Mouse (Mus musculus) frontal cortex, adult (tissue): Measurements from ENCODE around the gene Tbcb.
"Not testable (repeated sequence)": the region's sequence is repeated elsewhere in the genome, so short reads cannot be mapped to it uniquely, and the experiment has no call there.

Experiments used
- ATAC-seq: cut with Nextera tagmentation; 2 replicates; pipeline ENCODE4 v1.9.2; 2017; ENCODE audit warnings: mild to moderate bottlenecking, moderate library complexity, mixed read lengths; ENCODE audit not compliant: low TSS enrichment

Tbcb gene

GRCm38 (mm10) chr7:30222205-30222604 is 9.9 kb downstream of the Tbcb start:
- no peak for ATAC-seq

GRCm38 (mm10) chr7:30221433-30221832 is 10.6 kb downstream of the Tbcb start:
- ATAC-seq: no peak

DNA sequence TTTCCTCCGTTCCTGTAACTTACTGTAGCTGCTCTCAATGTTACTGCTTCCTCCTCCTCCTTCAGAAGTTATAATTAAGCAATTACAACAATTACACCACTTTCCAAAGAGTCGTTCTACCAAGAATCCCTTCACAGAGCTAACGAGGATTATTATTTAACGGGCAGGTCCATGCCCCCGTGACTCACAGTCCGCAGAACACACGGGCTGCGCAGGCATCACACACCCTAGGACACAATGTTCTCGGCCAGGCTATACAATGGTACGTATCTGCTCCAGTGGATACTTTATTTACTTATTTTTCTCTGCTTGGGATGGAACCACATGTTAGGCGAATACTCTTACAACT is 12.1 kb downstream of the Tbcb start:
- ATAC-seq: no peak

- peak; percentile 41; the same call in 1 of the 2 replicates for ATAC-seq
These were observed 12.6 kb downstream of the Tbcb start for GRCm38 (mm10) chr7:30219293-30220007.

GRCm38 (mm10) chr7:30217277-30217676 is 14.8 kb downstream of the Tbcb start:
- ATAC-seq: no peak

DNA sequence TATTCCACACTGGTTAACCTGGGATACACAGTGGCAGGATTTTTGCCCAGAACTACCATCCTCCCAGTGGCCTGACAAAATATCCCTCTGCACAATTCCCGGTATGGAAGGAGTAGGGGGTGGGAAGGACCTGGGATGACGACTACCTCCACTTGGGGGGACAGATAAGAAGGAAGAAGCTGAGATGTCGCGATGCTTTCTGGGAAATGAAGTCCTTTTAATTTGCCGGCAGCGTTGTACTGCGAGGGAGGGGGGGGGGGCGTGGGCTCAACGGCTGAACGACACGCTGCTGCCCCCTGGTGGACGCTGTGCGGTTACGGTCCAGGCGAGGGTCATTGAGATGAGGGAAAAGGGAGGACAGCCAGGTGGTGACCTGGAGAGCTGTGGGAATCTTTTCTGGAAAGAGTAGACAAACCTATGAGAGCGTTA is 15.3 kb downstream of the Tbcb start:
- ATAC-seq: peak; percentile 87

- ATAC-seq: no peak
These were observed 16.2 kb downstream of the Tbcb start for GRCm38 (mm10) chr7:30215875-30216274.

GRCm38 (mm10) chr7:30213881-30214280 is 18.2 kb downstream of the Tbcb start:
- ATAC-seq: no peak

- ATAC-seq: no peak
These were observed 21.0 kb downstream of the Tbcb start for GRCm38 (mm10) chr7:30211025-30211424.

DNA sequence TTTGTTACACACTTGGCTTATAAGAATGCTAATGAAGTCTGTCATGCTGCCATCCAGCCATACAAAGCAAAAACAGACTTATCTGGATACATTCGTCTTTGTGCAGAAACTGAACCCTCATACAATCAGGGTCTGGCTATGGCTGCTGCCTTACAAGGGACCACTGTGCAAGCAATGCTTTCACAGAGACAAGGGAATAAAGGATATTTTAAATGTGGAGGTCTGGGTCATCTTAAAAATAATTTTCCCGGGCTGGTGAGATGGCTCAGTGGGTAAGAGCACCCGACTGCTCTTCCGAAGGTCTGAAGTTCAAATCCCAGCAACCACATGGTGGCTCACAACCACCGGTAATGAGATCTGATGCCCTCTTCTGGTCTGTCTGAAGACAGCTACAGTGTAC is 25.7 kb downstream of the Tbcb start:
- not testable (repeated sequence) for ATAC-seq

DNA sequence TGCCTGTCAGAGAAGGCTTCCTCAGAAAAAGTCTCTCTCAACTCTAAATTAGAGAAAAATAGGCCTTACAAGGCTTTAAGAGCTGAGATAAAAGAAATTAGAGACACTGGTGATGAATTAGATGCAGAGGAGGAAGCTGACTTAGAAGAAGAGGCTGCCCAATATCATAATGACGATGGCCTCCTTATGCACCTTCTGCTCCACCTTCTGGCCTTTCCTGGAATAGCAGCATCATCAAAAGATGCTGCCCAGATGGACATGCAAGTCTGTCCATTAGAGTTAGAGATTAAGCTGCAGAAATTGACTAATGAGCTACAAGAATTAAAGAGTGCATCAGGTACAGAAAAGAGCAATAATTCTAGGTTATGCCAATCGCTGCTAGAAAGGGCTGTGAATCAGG is 26.7 kb downstream of the Tbcb start:
- ATAC-seq: no peak

- ATAC-seq: no peak
These were observed 27.7 kb downstream of the Tbcb start for GRCm38 (mm10) chr7:30204380-30204779.

- no peak for ATAC-seq
These were observed 29.0 kb downstream of the Tbcb start for GRCm38 (mm10) chr7:30202895-30203690.

DNA sequence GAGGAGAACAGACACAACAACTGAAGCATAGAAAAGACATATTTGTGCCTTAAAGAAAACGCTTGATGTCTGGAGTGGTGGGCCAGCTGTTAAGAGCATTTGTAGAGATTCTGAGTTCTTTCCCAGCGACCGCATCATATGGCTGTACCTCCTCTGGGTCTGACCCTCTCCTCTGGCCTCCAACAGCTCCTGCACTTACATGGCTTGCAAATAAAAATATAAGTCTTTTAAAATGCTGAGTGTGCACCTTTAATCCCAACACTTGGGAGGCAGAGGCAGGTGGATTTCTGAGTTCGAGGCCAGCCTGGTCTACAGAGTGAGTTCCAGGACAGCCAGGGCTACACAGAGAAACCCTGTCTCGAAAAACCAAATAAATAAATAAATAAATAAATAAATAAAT is 31.4 kb downstream of the Tbcb start:
- not testable (repeated sequence) for ATAC-seq

DNA sequence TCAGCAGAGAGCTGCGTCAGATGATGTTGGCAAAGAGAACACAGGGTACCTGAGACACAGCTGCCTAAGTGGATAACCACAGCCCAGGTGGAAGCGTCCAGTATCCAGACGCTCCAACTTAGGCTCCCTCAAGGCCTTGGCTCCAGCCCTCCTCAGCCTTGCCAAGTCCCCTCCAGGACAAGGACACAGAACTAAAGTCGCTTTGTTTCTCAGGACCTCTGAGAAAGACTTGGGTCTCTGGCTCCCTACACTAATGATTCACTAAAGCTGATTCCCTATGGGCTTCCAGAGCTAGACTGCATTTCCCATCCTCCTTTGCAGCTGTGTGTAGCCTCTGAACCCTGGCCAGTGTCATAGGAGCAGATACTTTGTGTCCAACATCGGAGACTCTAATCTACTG is 31.9 kb downstream of the Tbcb start:
- no peak for ATAC-seq

GRCm38 (mm10) chr7:30199498-30200139 is 32.5 kb downstream of the Tbcb start:
- no peak for ATAC-seq

DNA sequence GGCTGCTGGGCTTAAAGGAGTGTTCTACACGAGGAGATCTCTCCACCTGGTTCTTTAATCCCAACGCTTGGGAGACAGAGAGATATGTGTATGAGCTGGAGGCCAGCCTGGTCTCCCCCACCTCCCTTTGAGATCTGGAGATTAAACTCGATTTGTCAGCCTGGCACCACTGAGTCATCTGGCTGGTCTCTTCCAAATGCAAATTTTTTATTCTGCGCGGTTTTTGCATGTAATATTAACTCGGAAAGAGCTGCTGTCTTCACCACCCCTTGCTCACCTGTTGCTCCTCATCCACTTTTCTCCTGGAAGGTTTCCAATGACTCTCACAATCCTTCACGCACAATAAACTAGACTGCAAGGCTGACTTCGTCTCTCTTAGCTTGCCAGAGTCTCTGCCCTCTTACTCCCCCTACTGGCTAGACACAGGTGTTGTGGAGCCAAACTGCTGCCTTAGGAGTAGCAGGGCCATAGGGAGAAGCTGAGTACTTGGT is 33.5 kb downstream of the Tbcb start, which contains the start of gene Capns1:
Capns1 (minus strand) TSS at position 331 of the 491 bp plus-strand sequence.
- ATAC-seq: 0 out of 2 replicates have a peak, but pooled peaks have one; percentile 60

DNA sequence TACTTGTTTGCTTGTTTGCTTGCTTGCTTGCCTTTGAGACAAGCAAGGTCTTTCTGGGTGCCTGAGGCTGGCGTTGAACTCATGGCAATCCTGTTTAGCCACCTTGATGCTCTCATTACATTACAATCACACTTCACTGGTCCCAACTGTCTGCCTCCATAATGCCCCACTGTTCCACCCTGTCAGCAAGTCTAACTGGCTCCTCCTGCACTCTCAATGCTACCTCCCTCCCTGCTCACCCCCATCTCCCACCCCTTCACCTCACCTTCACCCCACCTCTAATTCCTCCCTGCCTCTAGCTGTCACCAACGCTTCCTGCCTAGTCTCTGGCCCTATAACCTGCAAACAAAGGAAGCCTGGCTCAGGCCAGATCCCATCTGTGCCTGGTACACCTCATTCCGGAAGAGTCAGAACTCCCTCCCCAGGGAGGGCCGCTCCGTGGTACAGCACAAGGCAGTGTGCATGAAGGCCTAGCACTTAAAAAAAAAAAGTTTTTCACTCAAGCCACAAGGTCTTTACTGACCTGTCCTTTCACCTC is 34.4 kb downstream of the Tbcb start:
- ATAC-seq: no peak

- no peak for ATAC-seq
These were observed 35.9 kb downstream of the Tbcb start for GRCm38 (mm10) chr7:30196171-30196570.

GRCm38 (mm10) chr7:30195461-30195860 is 36.6 kb downstream of the Tbcb start:
- ATAC-seq: no peak

GRCm38 (mm10) chr7:30194884-30195283 is 37.2 kb downstream of the Tbcb start:
- ATAC-seq: peak; percentile 87
